In genomic region chr8:38818163-38818562, GRCm38 (mm10) we compare ENCODE assay signal across 10 mouse cellular contexts.
DNase-seq lines count a peak whose midpoint lies in the region; ATAC-seq and TF ChIP-seq lines count a peak whose summit lies in the region.
"Had no signal": no experiment of that assay in that cellular context is flagged by ENCODE, and none has a peak within 500 bp of the region (broad histone marks: within the 10 kb centered on the region; RNA-seq: fewer than 3 reads in every experiment).

No protein-coding gene starts in this region.

- no peaks in the 10 kb centered on the region for H3K9me3 ChIP-seq in liver, postnatal 0 days (ENCODE audit: low read length)
- no peaks in the 10 kb centered on the region for H3K9me3 ChIP-seq in liver, embryonic 11.5 days (ENCODE audit: control insufficient read depth, low read length)
- H3K9me3 ChIP-seq: liver, embryonic 13.5 days; stomach, embryonic 15.5 days had no signal

- TF ChIP-seq CTCF in liver, postnatal 0 days (IDR thresholded peaks at IDR 0.05; ENCODE audit: low read depth) = peak; percentile 63
- TF ChIP-seq CTCF in cortical plate, adult 2 months (IDR thresholded peaks at IDR 0.05; ENCODE audit: extremely low read depth, insufficient read depth, low read length) = peak; percentile 47; the same call in 1 of the 2 replicates
- TF ChIP-seq CTCF in left cerebral cortex, adult 2 months (IDR thresholded peaks at IDR 0.05) = peak; percentile 66

- ATAC-seq in liver, postnatal 0 days = no peak
- ATAC-seq in liver, embryonic 11.5 days (replicated peaks; ENCODE audit: low FRiP score) = no peak

- no peak overlapping the region for H3K4me2 ChIP-seq in liver, postnatal 0 days (ENCODE audit: low read depth, low read length)
- no peak overlapping the region for H3K4me2 ChIP-seq in liver, embryonic 11.5 days
- H3K4me2 ChIP-seq: liver, embryonic 13.5 days; stomach, embryonic 15.5 days had no signal

- peak; percentile 46 for DNase-seq in adrenal gland, postnatal 10 days
- no peak for DNase-seq in adrenal gland, postnatal 4 days (ENCODE audit: low spot score in 2 of 2)
- peak; percentile 15 for DNase-seq in liver, postnatal 0 days
- DNase-seq in liver, embryonic 11.5 days (ENCODE audit: low spot score) = no peak
- peak; percentile 18 to 26 for DNase-seq in left cerebral cortex, adult 2 months (ENCODE audit: extremely low spot score in 1 of 2, low spot score in 2 of 2)
- peak; percentile 28 to 45 for DNase-seq in right cerebral cortex, adult 2 months (ENCODE audit: low spot score in 2 of 2)
- DNase-seq in ovary, postnatal 36 days (ENCODE audit: low spot score) = no peak
- DNase-seq: liver, embryonic 13.5 days had no signal

- WGBS in liver, postnatal 0 days (ENCODE audit: insufficient replicate concordance) = 41% methylated on average over 1 of the region's 1 CpGs
- 41% methylated on average over 1 of the region's 1 CpGs for WGBS in liver, embryonic 11.5 days

- no peak for TF ChIP-seq POLR2A in cortical plate, adult 2 months (IDR thresholded peaks at IDR 0.05; ENCODE audit: extremely low read depth, insufficient read depth, low read length)

- no peaks in the 10 kb centered on the region for H3K27me3 ChIP-seq in liver, postnatal 0 days (ENCODE audit: insufficient read depth, low read length)
- H3K27me3 ChIP-seq in liver, embryonic 11.5 days (replicated peaks; ENCODE audit: control insufficient read depth, insufficient read depth, low read length) = no peaks in the 10 kb centered on the region
- H3K27me3 ChIP-seq: liver, embryonic 13.5 days; stomach, embryonic 15.5 days had no signal

- H3K27ac ChIP-seq in liver, postnatal 0 days (ENCODE audit: low read depth) = no peak overlapping the region
- no peak overlapping the region for H3K27ac ChIP-seq in liver, embryonic 11.5 days (ENCODE audit: low read depth, low read length)
- no peak overlapping the region for H3K27ac ChIP-seq in cortical plate, adult 2 months (ENCODE audit: insufficient read depth, low read length)
- no peak overlapping the region for H3K27ac ChIP-seq in left cerebral cortex, adult 2 months
- H3K27ac ChIP-seq: liver, embryonic 13.5 days; stomach, embryonic 15.5 days had no signal

- no peaks in the 10 kb centered on the region for H3K36me3 ChIP-seq in liver, postnatal 0 days (replicated peaks; ENCODE audit: insufficient read depth, low read length)
- no peaks in the 10 kb centered on the region for H3K36me3 ChIP-seq in liver, embryonic 11.5 days (ENCODE audit: control insufficient read depth, insufficient read depth, low read length)
- H3K36me3 ChIP-seq: liver, embryonic 13.5 days; stomach, embryonic 15.5 days had no signal

- intact Hi-C loops in left cerebral cortex, adult 2 months (cut with DNase I) = loop anchor here (5.0 kb wide), 1 partner anchor 1686 kb away; no protein-coding TSS in a partner anchor

- H3K4me3 ChIP-seq in liver, postnatal 0 days (ENCODE audit: low read depth, low read length) = no peak overlapping the region
- H3K4me3 ChIP-seq in liver, embryonic 11.5 days (ENCODE audit: low read depth, low read length) = no peak overlapping the region
- H3K4me3 ChIP-seq in cortical plate, adult 2 months (ENCODE audit: insufficient read depth, low read length) = no peak overlapping the region
- H3K4me3 ChIP-seq in left cerebral cortex, adult 2 months = no peak overlapping the region
- H3K4me3 ChIP-seq: liver, embryonic 13.5 days; stomach, embryonic 15.5 days had no signal

- no peak for TF ChIP-seq EP300 in liver, postnatal 0 days (IDR thresholded peaks at IDR 0.05; ENCODE audit: low read depth)

- no peak overlapping the region for H3K9ac ChIP-seq in liver, postnatal 0 days (replicated peaks)
- H3K9ac ChIP-seq in liver, embryonic 11.5 days (ENCODE audit: low read depth, low read length) = no peak overlapping the region
- H3K9ac ChIP-seq: liver, embryonic 13.5 days; stomach, embryonic 15.5 days had no signal

- no peaks in the 10 kb centered on the region for H3K4me1 ChIP-seq in liver, postnatal 0 days (ENCODE audit: insufficient read depth)
- H3K4me1 ChIP-seq in liver, embryonic 11.5 days (replicated peaks; ENCODE audit: control insufficient read depth, insufficient read depth, low read length) = no peaks in the 10 kb centered on the region
- no peaks in the 10 kb centered on the region for H3K4me1 ChIP-seq in cortical plate, adult 2 months (ENCODE audit: control insufficient read depth, insufficient read depth, low read length)
- H3K4me1 ChIP-seq: liver, embryonic 13.5 days; stomach, embryonic 15.5 days had no signal

Comparison
In these comparisons a context has a peak if more than half of its experiments do, and no peak if none do; other contexts are left out.
1. DNase-seq: peak in adrenal gland, postnatal 10 days (single experiment), liver, postnatal 0 days (single experiment), left cerebral cortex, adult 2 months (2 of 2) and right cerebral cortex, adult 2 months (2 of 2); none in adrenal gland, postnatal 4 days (0 of 2), liver, embryonic 11.5 days (single experiment) and ovary, postnatal 36 days (single experiment).
2. Peak in every context shown above with its lines, with median percentiles within 50 percentile points of each other: CTCF ChIP-seq.